Mouse (Mus musculus) R1 (cell line): ENCODE data around the gene 1810062G17Rik.
A peak's percentile ranks its signal among the peaks of the same experiment; 100 is the strongest.

Source experiments
- DNase-seq: peaks from one replicate; pipeline ENCODE4 v3.0.0-alpha.2; 2018; ENCODE audit warnings: low read depth, low spot score

1810062G17Rik gene

DNA sequence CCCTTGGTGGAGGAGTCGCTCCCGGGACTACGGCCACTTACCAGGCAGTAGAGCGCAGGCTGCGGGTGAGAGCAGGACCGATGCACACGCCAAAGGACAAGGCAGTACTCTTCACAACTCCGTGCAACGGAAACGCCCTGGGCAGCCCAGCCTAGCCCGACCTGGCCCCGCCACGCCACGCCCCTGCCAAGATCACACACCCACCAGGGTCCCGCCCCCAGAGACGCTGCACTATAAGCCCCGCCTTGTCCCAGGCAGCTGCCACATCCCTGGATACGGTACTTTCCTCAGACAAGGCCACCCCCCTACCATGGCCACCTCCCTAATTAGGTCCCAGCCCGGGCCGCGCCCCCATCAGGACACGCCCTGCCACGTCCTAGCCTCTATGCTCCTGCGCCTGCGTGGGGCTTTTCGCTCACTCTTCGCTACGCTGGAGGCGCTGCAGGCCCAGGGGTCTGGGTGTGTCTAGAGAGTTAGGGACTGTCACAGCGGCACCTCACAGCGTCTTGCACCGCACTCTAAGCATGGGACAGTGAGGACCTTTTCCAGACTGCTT lies at the start of gene 1810062G17Rik, which contains the start of gene Anxa5:
1810062G17Rik (plus strand) TSS at position 406 of the 556 bp plus-strand sequence.
Anxa5 (minus strand) TSS at position 363 of the 556 bp plus-strand sequence.
- DNase-seq, result peak; percentile 98

DNA sequence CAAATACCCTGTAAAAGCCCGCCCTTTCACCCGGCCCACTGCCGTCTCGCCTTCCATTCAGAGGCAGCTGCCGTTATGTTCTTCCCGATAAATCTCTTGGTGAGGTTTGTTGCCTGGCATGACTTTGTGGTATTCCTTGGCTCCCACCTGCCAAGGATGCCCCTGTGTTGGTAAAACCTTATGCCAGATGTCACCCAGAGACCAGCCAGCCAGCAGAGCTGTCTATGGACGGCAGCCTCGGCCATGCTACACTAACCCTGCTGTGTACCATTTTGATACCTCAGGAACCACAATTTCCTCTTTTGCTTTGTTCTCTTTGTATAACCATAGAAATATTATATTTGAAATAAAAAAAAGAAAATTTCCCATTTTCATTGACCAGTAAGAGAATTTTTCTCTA lies 48.4 kb upstream of the 1810062G17Rik start:
- no peak for DNase-seq

DNA sequence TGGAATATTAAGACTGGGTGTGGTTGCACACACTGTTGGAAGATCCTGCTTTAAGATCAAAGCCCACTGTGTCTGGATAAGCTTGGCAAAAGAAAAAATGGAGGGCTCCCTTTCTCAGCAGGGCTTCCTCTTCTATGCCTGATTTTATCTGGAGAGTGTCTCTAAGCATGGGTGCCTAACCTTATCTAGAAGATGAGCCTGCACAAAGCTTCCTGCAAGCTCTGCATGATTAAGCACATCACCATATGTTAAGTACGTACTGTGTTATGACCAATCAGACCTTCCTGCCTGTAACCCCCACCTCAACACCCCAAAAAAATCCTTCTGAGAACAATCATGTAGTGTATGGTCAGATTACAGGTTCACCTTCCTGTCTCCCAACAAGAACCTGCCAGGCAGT lies 45.4 kb upstream of the 1810062G17Rik start:
- DNase-seq, result no peak

DNA sequence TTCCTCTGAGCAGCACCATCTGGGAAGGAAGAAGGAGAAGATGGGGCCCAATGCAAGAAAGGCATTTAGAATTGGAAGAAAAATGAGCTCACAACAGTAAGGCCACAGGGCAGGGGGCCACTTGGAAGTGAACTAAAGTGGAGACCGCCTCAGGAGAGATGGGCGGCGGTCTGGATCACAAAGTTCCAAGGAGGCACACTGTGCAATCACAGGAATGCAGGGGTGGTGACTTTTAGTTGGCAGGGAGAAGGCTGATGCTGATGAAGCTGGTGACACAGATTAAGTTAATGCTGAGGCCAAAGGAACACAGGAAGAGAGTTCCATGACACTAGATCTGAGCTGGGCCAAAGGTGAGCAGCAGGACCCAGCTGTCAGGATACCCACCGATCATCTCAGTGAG lies 35.5 kb upstream of the 1810062G17Rik start:
- no peak for DNase-seq

DNA sequence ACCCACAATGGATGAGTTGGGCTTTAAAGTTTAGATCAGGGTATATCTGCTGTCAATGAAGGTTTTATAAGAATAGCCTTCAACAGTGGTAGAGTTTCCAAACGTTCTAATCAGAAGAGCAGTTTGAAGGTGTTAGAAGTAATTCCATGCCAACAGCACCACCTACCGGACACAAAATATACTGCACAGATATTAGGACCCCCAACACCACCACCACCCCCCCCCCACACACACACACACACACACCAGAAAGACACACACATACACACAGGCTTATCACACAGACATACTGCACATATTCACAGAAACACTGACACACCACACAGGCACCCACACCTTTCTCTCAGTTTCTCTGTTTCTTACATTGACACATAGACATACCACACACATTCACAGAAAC lies 33.3 kb upstream of the 1810062G17Rik start:
- DNase-seq, result peak; percentile 51

DNA sequence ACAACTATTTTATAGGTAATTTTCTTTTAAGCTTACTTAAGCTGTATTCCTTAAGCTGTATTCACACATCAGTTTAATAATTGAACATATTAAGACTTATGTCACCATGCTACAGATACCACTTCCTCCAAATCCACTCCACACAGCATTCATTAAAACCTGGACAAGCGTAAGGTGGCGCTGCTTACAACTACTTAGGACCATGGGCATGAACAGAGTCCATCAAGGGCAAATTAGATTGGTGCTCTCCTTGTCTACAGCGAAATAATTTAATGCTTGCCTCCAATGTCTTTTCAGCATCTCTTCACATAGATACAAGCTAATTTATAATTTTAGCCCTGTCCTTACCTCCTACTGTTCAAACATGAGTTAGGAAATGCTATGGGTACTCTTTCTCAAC lies 29.7 kb upstream of the 1810062G17Rik start:
- no peak for DNase-seq

DNA sequence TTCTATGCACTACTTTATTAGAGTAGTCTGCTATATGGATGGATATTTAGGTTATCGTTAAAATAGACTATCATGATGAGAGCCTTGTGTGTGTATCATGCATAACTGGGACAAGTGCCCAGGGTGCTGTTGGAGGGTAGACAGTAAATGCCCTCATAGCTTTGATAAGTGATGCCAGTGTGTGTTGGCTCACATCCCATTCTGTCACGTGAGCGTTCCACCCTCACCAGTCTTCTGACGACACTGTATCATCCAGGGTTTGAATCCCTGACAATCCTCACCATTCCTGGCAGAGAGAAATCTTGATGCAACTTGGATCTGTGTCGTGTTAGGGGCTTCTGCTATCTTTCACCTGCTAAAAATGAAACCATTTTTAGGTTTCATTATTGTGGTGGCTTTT lies 29.2 kb upstream of the 1810062G17Rik start:
- DNase-seq, result no peak

DNA sequence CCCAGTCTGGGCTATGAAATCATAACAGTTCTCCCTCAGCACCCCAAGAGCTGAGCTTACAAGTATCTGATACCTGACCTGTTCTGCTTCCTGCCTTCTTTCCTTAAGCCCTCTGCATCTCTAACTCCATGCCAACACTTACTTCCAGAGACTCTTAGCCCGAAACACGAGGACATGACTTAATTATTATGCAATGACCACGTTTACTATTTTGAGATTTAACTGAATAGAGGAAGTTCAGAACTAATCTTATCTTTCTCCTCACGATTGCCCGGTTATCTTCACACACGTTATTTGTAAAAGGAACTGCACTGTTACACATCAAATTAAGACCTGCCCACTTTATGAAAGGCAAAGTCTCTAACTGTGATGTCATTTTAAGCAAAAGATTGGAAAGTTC lies 28.8 kb upstream of the 1810062G17Rik start:
- DNase-seq, result no peak

DNA sequence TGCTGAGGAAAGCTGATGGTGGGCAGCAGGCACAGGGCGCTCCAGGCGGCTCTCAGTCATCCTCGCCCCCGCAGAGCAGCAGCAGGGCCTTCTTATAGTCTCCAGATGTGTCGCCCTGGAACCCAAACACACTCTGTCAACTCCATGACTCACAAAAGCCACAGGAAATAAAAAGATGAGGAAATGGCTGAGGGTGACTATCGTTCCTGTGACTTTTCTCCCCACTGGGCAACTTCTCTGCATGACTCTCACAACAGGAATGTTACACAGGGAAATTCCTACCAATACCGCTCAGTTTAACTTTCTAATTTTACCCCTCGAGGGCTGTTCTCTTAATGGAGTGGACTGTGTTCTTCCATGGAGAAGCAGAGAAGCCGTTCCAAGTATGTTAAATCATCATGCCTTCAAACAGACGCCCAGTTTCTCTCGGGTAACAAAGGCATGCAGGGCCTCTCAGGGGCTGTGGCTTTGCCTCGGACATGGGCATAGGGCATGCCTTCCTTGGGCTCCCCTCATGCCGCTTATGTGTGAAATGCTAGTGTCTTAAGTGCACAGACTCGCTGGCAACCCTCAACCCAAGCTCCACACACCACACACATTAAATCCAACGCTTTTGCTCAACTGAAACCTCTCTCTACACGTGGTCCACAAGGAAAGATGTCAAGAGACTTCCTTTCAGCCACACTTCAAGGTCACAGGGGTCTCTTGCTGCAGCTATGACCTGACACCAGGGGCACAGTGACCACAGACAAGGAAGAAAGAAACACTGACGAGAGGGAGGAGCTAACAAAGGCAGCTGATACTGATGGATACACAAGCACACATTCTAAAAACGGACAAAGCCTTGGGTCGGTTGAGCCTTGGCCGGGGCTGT lies 26.2 kb upstream of the 1810062G17Rik start:
- peak; percentile 13 for DNase-seq

DNA sequence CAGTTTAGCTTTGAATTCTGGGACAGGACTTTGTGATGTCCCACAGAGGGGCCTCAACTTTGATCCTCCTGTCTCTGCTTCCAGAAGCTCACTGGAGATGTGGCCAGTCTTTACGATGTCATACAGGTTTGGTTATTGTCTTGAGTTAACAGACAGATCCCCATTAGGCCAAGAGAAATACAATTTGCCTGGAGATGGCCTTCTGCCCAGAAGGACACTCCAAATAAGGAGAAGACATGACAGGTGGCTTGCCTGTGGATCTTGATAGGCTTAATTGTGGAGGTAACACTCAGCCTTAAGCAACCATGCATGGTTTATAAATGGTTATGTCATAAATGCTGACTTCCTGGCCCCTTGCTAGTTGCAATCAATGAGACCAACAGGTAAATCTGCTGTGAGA lies 23.2 kb upstream of the 1810062G17Rik start:
- DNase-seq, result no peak

DNA sequence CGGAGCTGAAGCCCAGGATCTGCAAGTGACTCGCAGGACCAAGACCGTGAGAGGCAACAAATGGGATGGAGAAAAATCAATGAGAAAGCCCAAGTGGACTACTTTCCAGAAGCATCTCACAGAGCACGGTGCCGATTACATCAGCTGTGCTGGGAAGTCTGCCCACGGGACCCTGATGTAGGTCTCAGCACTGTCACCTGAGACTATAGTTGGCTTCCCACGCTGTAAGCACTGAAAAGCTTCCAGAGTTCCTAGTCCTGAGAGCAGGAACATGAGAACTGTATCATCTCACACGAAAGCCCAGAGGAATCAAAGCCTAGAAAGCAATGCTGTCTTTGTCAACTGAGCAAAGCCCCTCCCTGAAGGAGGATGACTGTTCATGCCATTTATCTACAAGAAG lies 20.6 kb upstream of the 1810062G17Rik start:
- no peak for DNase-seq

DNA sequence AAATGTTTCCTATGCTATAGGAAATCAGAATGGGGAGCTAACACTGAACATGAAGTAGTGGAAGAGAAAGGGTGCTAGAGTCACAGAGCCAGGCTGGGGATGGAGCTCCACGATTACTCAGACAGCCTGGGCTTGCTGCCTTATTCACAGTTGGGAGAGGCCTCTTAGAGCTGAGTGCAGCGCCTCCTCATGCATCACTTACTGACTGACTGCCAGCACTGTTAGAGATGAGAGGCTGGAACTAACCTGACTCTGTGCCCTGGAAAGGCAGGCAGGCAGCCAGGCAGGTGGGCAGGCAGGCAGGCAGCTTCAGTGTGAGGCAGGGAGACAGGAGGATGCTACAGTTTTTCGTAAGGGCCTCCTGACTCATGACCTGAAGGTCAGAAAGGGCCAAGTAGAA lies 20.2 kb upstream of the 1810062G17Rik start:
- no peak for DNase-seq

DNA sequence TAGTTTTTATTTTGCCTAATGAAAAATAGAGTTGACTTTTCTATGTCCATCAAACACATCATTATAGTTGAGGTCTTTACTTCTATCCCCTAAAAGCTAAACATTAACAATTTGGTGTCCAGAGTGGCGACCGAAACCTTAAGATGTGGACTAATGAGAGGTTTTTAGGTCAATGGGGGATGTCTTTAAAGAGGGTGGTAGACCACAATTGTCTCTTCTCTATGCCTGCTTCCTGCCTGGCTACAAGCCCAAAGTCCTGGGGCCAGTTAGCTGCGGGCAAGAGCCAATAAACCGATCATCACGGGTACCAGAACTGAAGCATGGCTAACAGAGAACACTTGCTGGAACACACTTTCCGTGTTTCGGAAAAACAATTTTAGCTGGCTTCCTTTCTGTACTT lies 15.0 kb upstream of the 1810062G17Rik start:
- DNase-seq, result no peak

DNA sequence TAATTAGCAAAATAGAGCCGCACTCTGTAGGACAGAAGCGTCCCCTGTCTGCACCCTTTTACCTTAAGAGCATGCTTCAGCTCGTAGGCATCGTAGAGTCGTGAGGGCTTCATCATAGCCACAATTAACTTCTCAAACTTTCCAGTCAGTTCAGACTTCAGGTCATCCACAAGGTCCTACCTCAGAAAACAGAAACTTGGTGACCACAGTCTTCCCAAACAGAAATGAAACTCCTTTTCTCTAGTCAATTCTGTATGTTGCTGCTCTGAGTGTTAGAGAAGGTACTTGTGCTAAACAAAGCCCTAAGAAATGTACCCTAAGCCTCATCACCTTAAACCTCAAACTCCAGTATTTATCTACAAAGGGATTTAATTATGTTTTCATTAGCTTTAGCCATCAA lies 13.9 kb upstream of the 1810062G17Rik start:
- DNase-seq, result no peak

DNA sequence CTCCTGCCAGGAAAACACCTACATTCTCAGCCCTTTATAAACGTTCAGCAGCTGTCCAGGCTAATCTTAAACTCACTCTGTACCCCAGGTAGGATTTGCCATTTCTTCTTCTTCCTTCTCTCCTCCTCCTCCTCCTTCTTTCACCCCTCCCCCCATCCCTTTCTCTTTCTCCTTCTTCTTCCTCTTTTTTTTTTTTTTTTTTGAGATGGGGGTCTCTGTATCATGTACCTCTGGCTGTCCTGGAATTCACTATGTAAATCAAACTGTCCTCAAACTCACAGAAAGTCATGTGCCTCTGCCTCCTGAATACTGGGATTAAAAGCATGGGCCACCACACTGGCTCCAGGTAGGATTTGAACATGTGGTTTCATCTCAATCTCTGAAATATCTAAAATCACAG lies 13.4 kb upstream of the 1810062G17Rik start:
- no peak for DNase-seq

DNA sequence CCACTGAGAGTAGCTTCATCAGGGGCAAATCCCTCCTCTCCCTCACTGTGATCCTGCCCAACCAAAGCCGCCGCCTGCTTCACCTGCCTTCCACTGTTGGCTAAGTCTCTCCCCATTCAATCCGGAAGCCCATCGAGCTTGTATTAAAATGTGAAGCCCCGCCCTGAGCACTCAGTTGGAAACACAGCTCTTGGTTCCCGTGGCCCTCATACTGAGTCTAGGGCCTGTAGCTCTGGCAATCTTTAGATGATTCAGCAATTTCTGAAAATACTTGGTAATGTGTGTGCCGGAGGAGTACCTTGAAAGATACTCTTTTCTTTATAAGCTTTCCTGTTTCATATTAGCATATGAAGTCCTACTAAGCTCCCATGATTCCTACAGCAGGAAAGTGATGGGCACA lies 10.2 kb upstream of the 1810062G17Rik start:
- DNase-seq, result peak; percentile 65

DNA sequence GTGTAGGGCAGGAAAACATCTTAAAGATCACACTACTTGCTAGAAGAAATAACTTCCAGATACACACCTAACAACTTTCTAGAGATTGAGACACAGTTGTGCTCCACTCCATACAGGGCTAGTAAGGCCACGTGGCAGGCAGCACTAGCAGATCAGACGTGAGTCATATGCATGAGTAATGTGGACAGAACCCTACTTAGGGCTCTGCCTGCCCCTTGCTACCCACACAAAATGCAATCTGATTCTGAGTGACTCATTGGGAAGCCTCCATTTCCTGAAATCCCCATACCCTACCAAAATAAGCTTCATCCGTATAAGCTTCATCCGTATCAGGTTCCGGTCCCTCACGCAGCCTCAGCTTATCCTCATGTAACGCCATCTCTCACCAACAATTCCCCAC lies 8.1 kb upstream of the 1810062G17Rik start:
- no peak for DNase-seq

DNA sequence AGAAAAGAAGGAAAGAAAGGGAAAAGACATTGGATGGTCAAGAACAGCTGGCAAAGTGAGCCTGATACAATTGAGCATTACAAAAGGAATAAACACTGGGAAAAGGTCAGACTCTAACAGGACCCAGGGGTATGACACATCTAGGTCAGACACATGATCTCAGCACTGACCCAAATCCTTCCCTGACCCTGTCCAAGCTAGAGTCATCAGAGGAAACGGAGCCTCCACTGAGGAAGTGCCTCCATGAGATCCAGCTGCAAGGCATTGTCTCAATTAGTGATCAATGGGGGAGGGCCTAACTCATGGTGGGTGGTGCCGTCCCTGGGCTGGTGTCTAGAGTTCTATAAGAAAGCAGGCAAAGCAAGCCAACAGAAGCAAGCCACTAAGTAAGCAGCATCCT lies 6.9 kb upstream of the 1810062G17Rik start:
- no peak for DNase-seq

DNA sequence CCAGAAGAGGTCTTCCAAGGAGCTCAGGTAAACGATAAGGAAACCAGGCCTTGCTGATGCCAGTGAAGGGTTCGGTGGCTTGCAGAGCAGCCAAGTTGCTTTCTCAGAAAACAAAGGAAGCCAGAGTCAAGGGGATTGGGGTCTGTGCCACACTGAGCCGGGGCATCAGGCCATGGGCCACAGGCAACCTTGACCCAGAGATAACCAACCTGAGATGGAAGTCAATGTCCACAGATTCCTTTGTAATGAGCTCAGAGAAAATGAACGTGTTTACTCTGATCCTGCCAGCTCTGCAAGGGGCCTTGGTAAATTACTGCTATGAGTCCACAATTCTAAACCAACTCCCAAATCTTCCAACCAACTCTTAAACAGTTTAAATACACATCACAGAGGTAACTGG lies 3.9 kb upstream of the 1810062G17Rik start:
- no peak for DNase-seq

DNA sequence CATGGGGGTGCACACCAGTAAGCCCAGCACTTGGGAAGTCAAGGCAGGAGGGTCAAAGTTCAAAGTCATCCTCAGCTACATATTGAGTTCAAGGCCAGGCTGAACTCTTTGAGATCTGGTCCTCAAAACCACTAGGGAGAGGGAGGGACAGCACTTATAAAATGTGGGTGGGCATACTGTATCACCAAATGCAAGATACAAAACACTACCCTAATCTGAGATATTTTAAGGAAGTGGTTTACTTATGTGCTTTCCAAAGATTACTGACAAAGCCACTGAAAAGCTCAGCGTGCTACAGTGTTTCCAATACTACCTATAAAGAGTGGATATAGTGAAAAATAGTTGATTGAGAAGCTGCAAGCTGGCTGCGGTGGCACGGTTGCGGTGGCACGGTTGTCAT lies 2.5 kb upstream of the 1810062G17Rik start:
- DNase-seq, result no peak

DNA sequence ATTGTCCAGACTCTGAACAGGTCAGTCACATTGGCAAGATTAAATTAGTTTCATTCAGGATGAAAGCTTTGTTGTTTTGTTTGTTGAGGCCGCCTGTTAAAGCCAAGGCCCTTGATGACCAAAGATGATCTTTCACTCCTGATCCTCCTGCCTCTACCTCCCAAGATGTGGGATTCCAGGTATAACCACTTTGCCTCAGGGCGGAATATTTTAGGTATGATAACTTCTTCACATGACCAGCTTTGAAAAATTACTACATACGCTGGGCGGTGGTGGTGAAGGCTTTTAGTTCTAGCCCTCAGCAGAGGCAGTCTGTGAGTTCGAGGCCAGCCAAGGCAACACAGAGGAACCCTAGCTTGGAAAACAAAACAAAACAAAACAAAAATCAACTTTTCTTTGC lies 1.3 kb upstream of the 1810062G17Rik start:
- no peak for DNase-seq

DNA sequence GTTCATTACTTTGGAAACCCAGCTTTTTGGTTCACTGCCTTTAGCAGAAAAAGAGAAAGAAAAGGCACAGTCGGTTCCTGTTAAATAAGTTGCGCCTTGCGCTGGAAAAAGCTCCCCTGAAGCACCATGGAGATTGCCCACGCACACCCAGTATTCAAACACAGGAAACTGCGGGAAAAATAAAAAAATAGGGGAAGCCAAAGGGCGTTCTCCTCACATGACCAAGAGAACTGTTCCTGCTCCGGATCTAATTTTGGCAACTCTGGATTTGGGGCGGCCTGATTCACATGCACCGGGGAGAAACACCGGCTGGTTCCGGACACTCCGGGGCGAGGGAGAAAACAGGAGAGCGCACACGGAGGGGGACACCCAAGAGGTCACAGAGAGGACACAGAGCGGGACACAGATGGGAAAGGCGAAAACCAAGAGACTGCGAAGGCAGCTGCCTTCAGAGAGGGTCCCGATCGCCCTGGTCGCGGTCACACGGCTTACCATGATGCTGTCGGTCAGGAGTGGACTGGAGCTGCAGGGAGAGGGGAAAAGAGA lies 726 bp upstream of the 1810062G17Rik start:
- no peak for DNase-seq
